Mouse (Mus musculus) MEL (cell line): ENCODE measurements around the gene Ggta1. TPM values are rescaled to one million over a fixed set of nuclear protein-coding genes. Genes with fewer than 3 reads are reported as not detected.

ENCODE experiments used
- DNase-seq: peaks from one replicate; pipeline ENCODE4 v3.0.0; 2011; ENCODE audit warnings: low read depth, low spot score
- H3K27ac ChIP-seq: 2 replicates; pipeline ENCODE4 v1.5.1; 2012; ENCODE audit warnings: low read depth, mild to moderate bottlenecking, control low read depth, low read length, moderate library complexity; ENCODE audit not compliant: control insufficient read depth
- H3K27me3 ChIP-seq, 2 experiments: fragments of 150-350 bp in 1 of 2; sonication (generic) in 1 of 2; 2 replicates each; pipeline ENCODE4 v1.6.1; 2012; ENCODE audit warnings: low read length in 2 of 2, mild to moderate bottlenecking in 2 of 2, improper control_type of control experiment in 1 of 2, moderate library complexity in 1 of 2; ENCODE audit not compliant: insufficient read depth in 2 of 2, control insufficient read depth in 1 of 2
- H3K36me3 ChIP-seq, 2 experiments: 2 replicates each; pipeline ENCODE4 v1.6.1; 2012 to 2014; ENCODE audit warnings: low read length in 2 of 2, improper control_type of control experiment in 1 of 2, inconsistent platforms in 1 of 2, mild to moderate bottlenecking in 1 of 2; ENCODE audit not compliant: insufficient read depth in 2 of 2, control insufficient read depth in 1 of 2
- H3K4me1 ChIP-seq, 2 experiments: fragments of 150-350 bp in 1 of 2; sonication (generic) in 1 of 2; 2 replicates each; pipeline ENCODE4 v1.6.1; 2012; ENCODE audit warnings: low read length in 2 of 2, improper control_type of control experiment in 1 of 2, mild to moderate bottlenecking in 1 of 2; ENCODE audit not compliant: insufficient read depth in 2 of 2, control insufficient read depth in 1 of 2
- H3K4me3 ChIP-seq, 2 experiments: fragments of 150-350 bp in 1 of 2; sonication (generic) in 1 of 2; 2 replicates each; pipeline ENCODE4 v1.5.1; 2012; ENCODE audit warnings: low read depth in 2 of 2, low read length in 2 of 2, mild to moderate bottlenecking in 2 of 2, moderate library complexity in 2 of 2, control low read depth in 1 of 2, improper control_type of control experiment in 1 of 2; ENCODE audit not compliant: control insufficient read depth in 1 of 2, insufficient read depth in 1 of 2
- H3K79me2 ChIP-seq: 2 replicates; pipeline ENCODE4 v1.6.1; 2012; ENCODE audit warnings: mild to moderate bottlenecking, low read length, moderate library complexity; ENCODE audit not compliant: control insufficient read depth, poor library complexity, insufficient read depth
- H3K9ac ChIP-seq: 2 replicates; pipeline ENCODE4 v1.6.1; 2012; ENCODE audit warnings: low read depth, mild to moderate bottlenecking, control low read depth, low read length, moderate library complexity; ENCODE audit not compliant: control insufficient read depth, poor library complexity, severe bottlenecking
- H3K9me3 ChIP-seq: fragments of 150-350 bp; sonication (generic); replicated peaks from 2 replicates; pipeline ENCODE4 v1.6.1; 2012; ENCODE audit warnings: mild to moderate bottlenecking, low read length, improper control_type of control experiment, moderate library complexity; ENCODE audit not compliant: insufficient read depth
- CHD2 ChIP-seq: IDR thresholded peaks from 2 replicates; pipeline ENCODE4 v1.6.1; 2011; ENCODE audit warnings: low read length, improper control_type of control experiment
- CTCF ChIP-seq, 3 experiments: IDR thresholded peaks in 2 of 3; conservative IDR thresholded peaks in 1 of 3; 2 replicates each; pipeline ENCODE4 v1.5.1; 2011 to 2012; ENCODE audit warnings: low read length in 3 of 3, low read depth in 2 of 3, mild to moderate bottlenecking in 2 of 3, improper control_type of control experiment in 1 of 3, inconsistent platforms in 1 of 3, mixed read lengths in 1 of 3, moderate library complexity in 1 of 3; ENCODE audit not compliant: control insufficient read depth in 1 of 3, insufficient read depth in 1 of 3, poor library complexity in 1 of 3, severe bottlenecking in 1 of 3
- ELF1 ChIP-seq: IDR thresholded peaks from 2 replicates; pipeline ENCODE4 v1.6.1; 2014; ENCODE audit warnings: low read depth, mild to moderate bottlenecking, inconsistent platforms, low read length, improper control_type of control experiment, moderate library complexity
- ETS1 ChIP-seq: IDR thresholded peaks from 2 replicates; pipeline ENCODE4 v1.6.1; 2012; ENCODE audit warnings: low read depth, mild to moderate bottlenecking, inconsistent platforms, low read length, improper control_type of control experiment, moderate library complexity
- GABPA ChIP-seq: IDR thresholded peaks from 2 replicates; pipeline ENCODE4 v1.6.1; 2012; ENCODE audit warnings: low read depth, mild to moderate bottlenecking, inconsistent platforms, low read length, improper control_type of control experiment, moderate library complexity
- GATA1 ChIP-seq: IDR thresholded peaks from 2 replicates; pipeline ENCODE4 v1.6.1; 2011; ENCODE audit warnings: low read depth, low read length, improper control_type of control experiment
- HCFC1 ChIP-seq: IDR thresholded peaks from 2 replicates; pipeline ENCODE4 v1.6.1; 2012; ENCODE audit warnings: low read depth, mild to moderate bottlenecking, inconsistent platforms, low read length, improper control_type of control experiment, moderate library complexity
- JUND ChIP-seq: IDR thresholded peaks from 2 replicates; pipeline ENCODE4 v1.6.1; 2011; ENCODE audit warnings: low read depth, mild to moderate bottlenecking, improper control_type of control experiment, low read length
- MAFK ChIP-seq: IDR thresholded peaks from 2 replicates; pipeline ENCODE4 v1.6.1; 2011; ENCODE audit warnings: low read depth, mild to moderate bottlenecking, low read length, improper control_type of control experiment, borderline replicate concordance
- MEF2A ChIP-seq: IDR thresholded peaks from 2 replicates; pipeline ENCODE4 v1.6.1; 2014; ENCODE audit warnings: low read depth, mild to moderate bottlenecking, inconsistent platforms, low read length, improper control_type of control experiment; ENCODE audit not compliant: poor library complexity, insufficient replicate concordance, severe bottlenecking; ENCODE audit errors: extremely low read depth
- MYC ChIP-seq: IDR thresholded peaks from 2 replicates; pipeline ENCODE4 v1.6.1; 2011; ENCODE audit warnings: low read depth, mild to moderate bottlenecking, low read length, improper control_type of control experiment, moderate library complexity
- NRF1 ChIP-seq: IDR thresholded peaks from 2 replicates; pipeline ENCODE4 v1.6.1; 2014; ENCODE audit warnings: low read depth, mild to moderate bottlenecking, inconsistent platforms, low read length, improper control_type of control experiment, moderate library complexity; ENCODE audit not compliant: poor library complexity, insufficient read depth, severe bottlenecking
- POLR2AphosphoS2 ChIP-seq: IDR thresholded peaks from 2 replicates; pipeline ENCODE4 v1.6.1; 2011; ENCODE audit warnings: low read length, improper control_type of control experiment
- RCOR1 ChIP-seq: IDR thresholded peaks from 2 replicates; pipeline ENCODE4 v1.6.1; 2012; ENCODE audit warnings: low read depth, mild to moderate bottlenecking, inconsistent platforms, low read length, improper control_type of control experiment
- SMC3 ChIP-seq: IDR thresholded peaks from 2 replicates; pipeline ENCODE4 v1.6.1; 2011; ENCODE audit warnings: low read depth, low read length, improper control_type of control experiment
- TAL1 ChIP-seq: IDR thresholded peaks from 2 replicates; pipeline ENCODE4 v1.6.1; 2012; ENCODE audit warnings: mild to moderate bottlenecking, inconsistent platforms, low read length, moderate library complexity, mixed read lengths
- TBP ChIP-seq: IDR thresholded peaks from 2 replicates; pipeline ENCODE4 v1.8.0; 2011; ENCODE audit warnings: low read depth, low read length, improper control_type of control experiment
- TCF12 ChIP-seq: IDR thresholded peaks from 2 replicates; pipeline ENCODE4 v1.6.1; 2014; ENCODE audit warnings: low read depth, mild to moderate bottlenecking, inconsistent platforms, low read length, improper control_type of control experiment, moderate library complexity
- UBTF ChIP-seq: IDR thresholded peaks from 2 replicates; pipeline ENCODE4 v1.6.1; 2012; ENCODE audit warnings: low read depth, mild to moderate bottlenecking, inconsistent platforms, low read length, improper control_type of control experiment, moderate library complexity, borderline replicate concordance; ENCODE audit not compliant: insufficient read depth
- USF1 ChIP-seq: IDR thresholded peaks from 2 replicates; pipeline ENCODE4 v1.6.1; 2014; ENCODE audit warnings: low read depth, mild to moderate bottlenecking, inconsistent platforms, low read length, improper control_type of control experiment, moderate library complexity
- ZC3H11A ChIP-seq: IDR thresholded peaks from 2 replicates; pipeline ENCODE4 v1.6.1; 2012; ENCODE audit warnings: low read depth, mild to moderate bottlenecking, inconsistent platforms, low read length, improper control_type of control experiment
- ZMIZ1 ChIP-seq: IDR thresholded peaks from 2 replicates; pipeline ENCODE4 v1.6.1; 2012; ENCODE audit warnings: low read depth, mild to moderate bottlenecking, inconsistent platforms, low read length, improper control_type of control experiment, moderate library complexity
- ZNF384 ChIP-seq: IDR thresholded peaks from 2 replicates; pipeline ENCODE4 v1.6.1; 2012; ENCODE audit warnings: low read depth, mild to moderate bottlenecking, inconsistent platforms, low read length, improper control_type of control experiment
- polyA plus RNA-seq, 2 experiments: library from polyadenylated mRNA; stranded (reverse) in 1 of 2; unstranded in 1 of 2; fragments of >175 nt in 1 of 2; fragments of >200 nt in 1 of 2; gene quantifications; 2 replicates each; pipeline versions ENCODE4 v1.2.1 to v1.2.4; 2012; ENCODE audit warnings: low replicate concordance in 2 of 2, low read depth in 1 of 2; ENCODE audit not compliant: insufficient read length in 2 of 2, insufficient read depth in 1 of 2, missing spikeins in 1 of 2
- total RNA-seq: library from RNA; depleted of rRNA; stranded (reverse); fragments of 300-350 nt; gene quantifications from 2 replicates; pipeline ENCODE4 v1.2.3, GENCODE M21; 2012

Ggta1 gene
- total and polyA plus RNA-seq, 3 experiments = 29.2 to 30.7 TPM; not detected in 1

- H3K4me1 ChIP-seq = peaks cover 3 to 17% of the 10 kb centered on the region in 2 experiments
- H3K27me3 ChIP-seq = no peaks in the 10 kb centered on the region
- TF ChIP-seq TCF12 (no peak), ZMIZ1 (no peak), CTCF (IDR thresholded peaks at IDR 0.05 in 2 of 3, conservative IDR thresholded peaks at IDR 0.05 in 1 of 3; ENCODE audit: control insufficient read depth in 1 of 3, insufficient read depth in 1 of 3, low read depth in 2 of 3, low read length in 3 of 3, poor library complexity in 1 of 3, severe bottlenecking in 1 of 3) (no peak), HCFC1 (no peak), GABPA (no peak), TAL1 (no peak), MAFK (no peak), RCOR1 (no peak), TBP (no peak), ELF1 (no peak), UBTF (no peak), ZNF384 (no peak), USF1 (no peak), NRF1 (no peak), JUND (no peak), ZC3H11A (no peak), MYC (no peak), CHD2 (no peak), MEF2A (no peak), ETS1 (no peak)
- TF ChIP-seq, all 39 proteins: peak for 0
- H3K36me3 ChIP-seq = peaks cover 0 to 17% of the 10 kb centered on the region in 2 experiments; a peak in 2 of 4 replicates
- DNase-seq = peak; percentile 36
- H3K4me3 ChIP-seq = no peak overlapping the region
- peaks cover 8% of the 10 kb centered on the region; the same call in 1 of the 2 replicates for H3K79me2 ChIP-seq
- H3K9me3 ChIP-seq = no peaks in the 10 kb centered on the region
- H3K27ac ChIP-seq = no peak overlapping the region
- H3K9ac ChIP-seq = no peak overlapping the region
These were observed 11.5 kb downstream of the Ggta1 start for GRCm38 (mm10) chr2:35451484-35452050.

- peak; percentile 57 for DNase-seq
- Histone ChIP-seq H3K27me3 (no peaks in the 10 kb centered on the region), H3K4me1 (peaks cover 3 to 17% of the 10 kb centered on the region in 2 experiments), H3K27ac (no peak overlapping the region), H3K9me3 (no peaks in the 10 kb centered on the region), H3K9ac (no peak overlapping the region), H3K4me3 (no peak overlapping the region), H3K36me3 (peaks cover 0 to 17% of the 10 kb centered on the region in 2 experiments; a peak in 2 of 4 replicates), H3K79me2 (peaks cover 8% of the 10 kb centered on the region; the same call in 1 of the 2 replicates)
- TF ChIP-seq MAFK = no peak
- TF ChIP-seq TCF12 = peak; percentile 57; the same call in 1 of the 2 replicates
- no peak for TF ChIP-seq RCOR1
- TF ChIP-seq GATA1 = peak; percentile 53; the same call in 1 of the 2 replicates
- TF ChIP-seq ZNF384 = no peak
- TF ChIP-seq TAL1 = peak; percentile 70
- TF ChIP-seq SMC3 = no peak
- TF ChIP-seq POLR2AphosphoS2 = no peak
- TF ChIP-seq ZC3H11A = no peak
These were observed 12.2 kb downstream of the Ggta1 start for GRCm38 (mm10) chr2:35450856-35451255.
